Mouse (Mus musculus) gastrocnemius, adult 8-10 months (tissue): ENCODE results near the gene Ugp2. TPM values are rescaled to one million over a fixed set of nuclear protein-coding genes. Genes with fewer than 3 reads are reported as not detected.
"Not testable (repeated sequence)": the region's sequence is repeated elsewhere in the genome, so short reads cannot be mapped to it uniquely, and the experiment has no call there.

Experiments
- DNase-seq, 2 experiments: peaks; one replicate each; pipeline ENCODE4 v3.0.0; 2022; ENCODE audit warnings: low spot score in 2 of 2
- microRNA-seq: library from miRNA; unstranded; fragments of <30 nt; microRNA quantifications from one replicate; pipeline ENCODE4 v1.2.0, GENCODE M21; 2022
- total RNA-seq, 4 experiments: library from RNA; stranded (reverse); gene quantifications; 2 replicates each; pipeline ENCODE4 v1.2.4; 2022

Ugp2 gene
- total RNA-seq, 4 experiments from 2014 or later: 464 to 563 (median 508) TPM

DNA sequence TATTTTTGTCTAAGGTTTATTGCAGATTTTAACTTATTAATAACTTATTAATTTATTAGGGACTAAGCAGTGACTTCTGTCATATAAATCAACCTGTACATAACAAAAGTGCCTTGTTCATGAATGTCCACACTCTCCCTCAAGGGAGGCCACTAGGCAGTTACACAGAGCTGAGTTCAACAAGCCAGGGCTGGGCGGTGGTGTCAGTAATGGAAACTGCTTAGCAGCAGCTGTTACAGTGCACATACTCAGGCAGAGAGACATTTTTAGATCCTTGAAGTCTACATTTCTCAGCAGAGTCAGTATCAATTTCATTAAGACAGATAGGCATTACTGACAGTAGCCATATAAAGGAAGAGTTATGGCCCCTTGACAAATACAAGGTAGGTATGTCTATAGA is 33.1 kb downstream of the Ugp2 start:
- peak; percentile 37 to 40 for DNase-seq

DNA sequence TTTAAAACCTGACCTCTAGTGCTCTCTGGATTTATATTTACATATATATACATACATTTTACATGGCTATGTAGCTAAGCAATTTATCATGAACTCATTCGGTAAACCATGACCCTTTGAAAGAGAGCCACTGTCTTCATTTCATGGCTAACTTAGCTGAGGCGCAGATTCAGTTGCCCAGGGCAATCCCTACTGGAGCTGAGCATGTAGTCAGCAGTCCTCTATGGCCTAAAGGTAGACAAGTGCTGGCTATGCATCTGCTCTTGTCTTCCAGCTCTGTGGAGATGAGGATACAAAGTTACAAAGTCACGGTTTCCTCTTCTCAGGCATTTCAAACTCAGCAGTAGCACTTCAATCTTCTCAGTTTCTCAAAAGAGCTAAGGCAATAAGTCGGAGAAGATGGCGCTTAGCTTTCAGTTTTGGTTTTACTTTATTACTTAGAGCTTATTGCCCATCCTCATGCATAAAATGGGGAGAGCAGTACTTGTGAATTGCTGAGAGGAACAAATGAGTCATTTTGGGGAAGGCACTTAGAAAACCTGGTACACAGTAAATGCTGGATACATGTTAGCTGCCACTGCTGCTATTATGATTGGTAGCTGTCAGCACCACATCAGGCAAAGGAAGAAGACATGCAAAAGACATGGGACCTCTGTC is 38.2 kb downstream of the Ugp2 start:
- DNase-seq: no peak

DNA sequence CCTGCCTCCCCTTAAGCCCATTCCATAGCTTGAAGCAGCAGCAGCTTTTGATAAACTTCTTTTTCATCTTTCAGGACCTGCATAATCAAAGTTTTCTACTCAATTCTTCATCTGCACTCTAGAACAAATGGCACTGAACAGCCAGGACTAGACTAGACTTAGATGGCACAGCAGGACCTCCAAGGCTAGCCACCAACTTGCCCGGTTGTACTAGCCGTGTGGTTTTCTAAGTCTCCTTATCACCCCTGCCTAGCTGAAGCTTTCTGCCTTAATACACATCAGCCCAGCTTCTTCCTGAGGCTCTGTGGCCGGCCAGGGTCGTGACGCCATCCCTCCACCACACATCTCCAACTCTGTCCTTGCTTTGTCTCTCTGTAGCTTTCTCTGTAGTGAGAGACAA is 42.9 kb downstream of the Ugp2 start:
- no peak for DNase-seq

DNA sequence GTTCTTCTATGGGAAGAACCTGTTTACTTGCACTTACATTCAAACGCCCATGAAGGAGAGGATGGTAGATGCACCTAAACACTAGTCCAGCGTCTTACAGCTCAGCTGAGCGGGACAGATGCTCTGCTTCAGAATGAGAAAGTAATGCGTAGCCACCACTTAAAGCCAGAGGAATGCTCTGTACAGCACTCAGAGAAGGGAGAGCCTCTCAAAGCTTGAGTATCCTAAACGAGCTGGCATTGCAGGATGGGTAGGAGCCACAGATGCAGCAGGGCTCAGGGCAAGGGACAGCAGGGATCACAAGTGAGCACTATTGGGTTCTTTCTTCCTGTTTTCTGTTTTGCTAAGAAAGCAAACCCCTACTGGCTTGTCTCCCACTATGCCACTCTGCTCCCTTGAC is 43.5 kb downstream of the Ugp2 start:
- DNase-seq: no peak

DNA sequence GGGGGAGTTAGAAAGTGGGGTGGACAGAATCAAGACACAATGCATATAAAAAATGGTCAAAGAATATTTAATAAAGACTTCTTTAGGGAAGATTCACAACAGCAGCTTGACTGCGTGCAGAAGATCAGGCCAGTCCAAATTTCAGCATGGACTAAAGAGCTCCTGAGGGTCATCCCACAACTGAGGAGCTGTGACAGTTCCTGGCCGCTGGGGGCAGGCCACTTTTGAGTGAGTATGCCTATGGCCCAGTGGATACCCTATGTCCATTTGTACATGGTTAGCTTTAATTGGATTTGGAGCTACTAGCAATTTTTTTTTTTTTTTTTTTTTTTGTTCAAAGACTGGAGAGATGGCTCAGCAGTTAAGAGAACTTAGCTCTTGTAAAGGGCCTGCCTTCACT is 44.2 kb downstream of the Ugp2 start:
- no peak for DNase-seq

DNA sequence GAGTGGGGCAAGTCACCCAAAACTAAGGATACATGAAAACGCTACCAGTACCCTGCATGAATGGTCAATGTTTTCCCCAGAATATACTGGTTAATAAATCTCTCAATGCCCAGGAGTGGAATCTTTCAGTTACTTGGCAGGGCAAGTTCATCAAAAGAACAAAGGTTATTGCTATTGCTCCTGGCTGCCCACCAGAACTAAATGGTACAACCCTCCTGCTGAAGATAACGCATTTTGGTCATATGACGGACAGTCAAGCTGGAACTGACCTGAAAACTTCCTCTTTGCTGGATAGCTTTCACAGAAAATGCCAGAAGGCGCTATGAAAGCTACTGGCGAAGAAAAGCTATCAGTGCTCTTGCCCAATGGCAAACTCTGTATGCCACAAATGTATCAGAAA is 45.2 kb downstream of the Ugp2 start:
- no peak for DNase-seq

DNA sequence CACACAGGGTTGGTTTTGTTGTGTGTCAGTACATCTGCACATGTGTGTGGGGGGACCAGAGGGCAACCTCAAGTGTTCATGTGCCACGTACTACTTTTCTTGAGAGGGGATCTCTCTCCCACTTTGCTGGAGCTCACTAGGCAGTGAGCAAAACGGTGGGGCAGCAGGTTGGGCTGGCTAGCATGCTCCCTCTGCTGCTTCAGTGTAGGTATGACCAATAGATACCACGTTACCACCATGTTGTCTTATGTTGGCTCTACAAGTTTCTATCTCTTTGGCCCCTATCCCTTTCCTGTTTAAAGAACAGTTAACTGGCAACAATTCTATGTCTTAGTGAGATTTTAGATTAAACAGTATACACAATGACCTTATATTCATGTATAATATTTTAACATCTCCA is 48.7 kb downstream of the Ugp2 start:
- no peak for DNase-seq

DNA sequence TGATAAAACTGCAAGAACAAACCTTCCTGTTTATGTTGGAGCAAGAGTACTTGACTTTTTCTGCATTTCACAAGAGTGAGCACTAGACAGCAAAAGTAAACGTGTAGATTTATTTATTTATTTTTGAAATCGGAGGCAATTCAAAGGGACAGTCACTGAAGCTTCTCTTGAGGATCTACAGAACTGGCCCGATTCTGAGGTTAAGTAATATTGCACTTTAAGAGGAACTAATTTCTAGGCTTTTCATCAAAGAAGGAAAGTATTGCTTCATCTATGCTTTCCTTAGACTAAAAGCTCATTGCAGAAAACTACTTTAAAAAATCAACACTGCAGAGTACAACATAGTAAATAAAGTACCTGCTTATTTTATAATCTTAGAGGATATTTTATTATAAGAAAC is 49.4 kb downstream of the Ugp2 start:
- no peak for DNase-seq

DNA sequence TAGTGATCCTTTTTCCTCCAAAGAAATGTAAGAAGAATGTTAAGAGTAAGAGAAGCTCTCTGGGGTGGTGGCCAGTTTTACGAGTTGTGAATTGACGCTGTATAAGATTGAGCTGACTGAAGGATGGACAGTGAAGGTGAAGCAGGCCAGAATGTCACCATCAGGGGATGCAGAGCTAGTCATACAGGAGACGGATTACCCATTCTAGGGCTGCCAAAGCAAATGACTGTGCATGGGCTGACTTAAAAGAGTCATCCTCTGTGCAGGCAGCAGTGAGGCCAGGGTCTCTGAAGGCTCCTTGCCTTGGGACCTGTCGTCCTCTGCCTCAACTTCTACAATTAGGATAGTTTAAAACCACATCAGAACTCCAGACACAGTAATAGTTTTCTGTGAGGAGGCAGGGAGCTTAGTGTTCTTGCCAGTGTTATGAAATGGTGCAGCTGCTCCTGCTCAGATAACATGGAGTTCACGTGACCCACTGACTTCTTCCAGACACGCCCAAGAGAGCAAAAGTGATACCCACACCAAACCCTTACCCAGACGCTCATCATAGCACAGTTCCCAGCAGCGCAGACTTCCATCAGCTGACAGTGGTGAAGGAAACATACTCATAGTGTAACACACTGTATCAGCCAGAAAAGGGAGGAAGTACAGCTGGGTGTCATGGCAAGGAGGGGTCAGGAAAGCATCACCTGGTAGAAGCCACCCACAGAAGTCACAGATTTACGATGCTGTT is 56.9 kb downstream of the Ugp2 start:
- peak; percentile 50 to 64 for DNase-seq

DNA sequence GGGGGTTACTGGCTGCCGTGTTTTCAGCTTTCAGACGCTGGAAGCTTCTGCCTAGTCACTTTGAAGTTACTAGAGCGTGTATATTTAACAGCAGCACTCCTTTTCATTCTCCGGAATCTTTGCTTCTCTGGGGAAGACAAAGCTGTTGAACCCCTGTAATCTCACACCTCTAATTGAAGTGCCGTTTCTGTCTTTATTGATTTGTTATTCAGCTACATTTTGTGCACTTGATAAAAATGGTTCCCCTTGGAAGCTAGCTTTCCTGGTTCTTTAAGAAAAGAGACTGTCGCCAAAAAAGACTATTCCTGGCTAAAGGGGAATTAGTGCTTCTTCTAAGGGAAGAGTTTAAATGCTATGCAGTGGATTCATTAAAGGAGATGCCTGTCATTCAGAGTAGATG is 61.5 kb downstream of the Ugp2 start:
- no peak for DNase-seq

DNA sequence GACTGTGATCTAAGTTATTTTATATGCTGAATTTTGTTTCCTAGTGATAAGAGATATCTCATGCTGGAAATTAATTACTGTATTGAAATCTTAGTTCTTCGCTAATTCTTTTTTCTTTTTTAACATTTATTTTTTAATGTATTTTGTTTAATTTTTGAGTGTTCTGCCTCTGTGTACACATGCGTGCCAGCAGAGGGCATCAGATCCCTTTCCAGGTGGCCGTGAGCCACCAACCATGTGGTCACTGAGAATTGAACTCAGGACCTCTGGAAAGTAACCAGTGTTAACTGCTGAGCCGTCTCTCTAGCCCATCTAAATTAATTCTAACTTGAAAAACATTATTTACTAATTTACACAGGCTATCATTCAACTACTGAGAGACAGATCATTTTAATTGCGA is 62.9 kb downstream of the Ugp2 start:
- DNase-seq: no peak

DNA sequence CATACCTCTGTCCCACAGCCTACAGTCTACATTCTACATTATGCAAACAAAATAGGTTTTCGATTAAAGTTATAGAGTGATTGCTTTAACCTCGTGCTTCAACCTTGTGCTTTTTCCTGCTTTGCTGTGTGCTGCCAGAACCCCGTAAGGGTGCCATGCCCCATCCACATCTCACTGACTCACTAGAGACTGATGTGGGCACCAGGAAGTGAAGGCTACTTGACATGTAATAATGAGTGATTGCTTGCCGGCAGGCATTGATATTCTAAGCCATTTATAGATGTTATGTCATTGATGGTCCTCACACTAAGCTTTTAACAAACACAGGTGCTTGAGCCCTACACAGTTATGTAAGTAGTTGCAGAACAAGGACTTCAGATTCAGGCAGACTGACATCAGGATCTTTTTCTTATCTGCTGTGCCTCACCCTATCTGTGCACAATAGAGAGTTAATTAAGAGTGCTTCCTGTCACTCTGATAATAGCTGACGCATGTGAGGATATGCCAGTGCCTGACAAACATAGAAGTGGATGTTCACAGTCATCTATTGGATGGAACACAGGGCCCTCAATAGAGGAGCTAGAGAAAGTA is 63.8 kb downstream of the Ugp2 start:
- no peak for DNase-seq

DNA sequence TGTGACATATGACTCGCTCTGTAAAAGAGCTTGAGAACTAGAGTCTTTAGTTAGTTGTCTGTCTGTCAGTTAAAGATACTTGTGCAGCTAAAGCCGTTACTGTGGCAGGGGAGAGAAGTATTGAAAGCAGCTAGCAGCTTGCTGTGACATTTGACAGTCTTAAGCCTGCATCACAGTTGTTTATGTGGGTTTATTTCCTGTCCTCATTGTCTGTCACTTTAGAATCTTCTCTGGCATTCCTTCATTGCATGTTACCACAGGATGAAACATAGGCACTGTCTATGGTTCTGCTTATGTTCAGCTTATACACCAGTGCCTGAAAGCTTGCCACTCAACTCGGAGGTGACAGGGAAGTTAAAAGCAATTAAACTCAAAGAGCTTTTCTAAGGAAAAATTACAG is 67.4 kb downstream of the Ugp2 start:
- no peak for DNase-seq

DNA sequence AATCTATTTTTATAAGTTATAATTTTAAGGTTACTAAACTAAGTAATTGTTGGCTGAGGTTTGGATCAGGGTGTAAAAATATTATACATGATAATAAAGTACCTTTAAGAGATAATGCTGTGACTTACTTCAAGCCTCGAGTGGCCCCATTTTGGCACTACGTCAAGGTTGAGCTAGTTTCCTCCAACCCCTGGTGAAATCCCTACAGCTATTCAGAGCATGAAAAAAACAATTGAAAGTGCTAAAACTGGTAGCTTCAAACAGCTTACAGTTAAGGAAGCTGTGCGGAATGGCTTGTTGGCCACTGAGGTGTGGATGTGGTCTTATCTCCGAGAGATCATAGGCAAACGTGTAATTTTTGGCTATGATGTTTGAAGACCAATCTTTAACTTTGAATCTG is 75.5 kb downstream of the Ugp2 start:
- no peak for DNase-seq

DNA sequence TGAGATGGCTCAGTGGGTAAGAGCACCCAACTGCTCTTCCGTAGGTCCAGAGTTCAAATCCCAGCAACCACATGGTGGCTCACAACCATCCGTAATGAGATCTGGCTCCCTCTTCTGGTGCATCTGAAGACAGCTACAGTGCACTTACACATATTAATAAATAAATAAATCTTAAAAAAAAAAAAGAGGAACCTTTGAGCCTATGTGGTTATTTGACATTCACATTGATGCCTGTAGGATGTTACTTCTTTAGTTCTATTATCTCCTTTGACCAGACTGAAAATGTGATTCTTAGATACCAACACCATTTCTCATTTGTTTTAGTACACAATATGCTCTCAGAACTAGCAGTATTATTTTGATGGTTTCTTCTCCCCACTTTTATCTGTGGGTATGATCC is 82.8 kb downstream of the Ugp2 start:
- DNase-seq: not testable (repeated sequence)

DNA sequence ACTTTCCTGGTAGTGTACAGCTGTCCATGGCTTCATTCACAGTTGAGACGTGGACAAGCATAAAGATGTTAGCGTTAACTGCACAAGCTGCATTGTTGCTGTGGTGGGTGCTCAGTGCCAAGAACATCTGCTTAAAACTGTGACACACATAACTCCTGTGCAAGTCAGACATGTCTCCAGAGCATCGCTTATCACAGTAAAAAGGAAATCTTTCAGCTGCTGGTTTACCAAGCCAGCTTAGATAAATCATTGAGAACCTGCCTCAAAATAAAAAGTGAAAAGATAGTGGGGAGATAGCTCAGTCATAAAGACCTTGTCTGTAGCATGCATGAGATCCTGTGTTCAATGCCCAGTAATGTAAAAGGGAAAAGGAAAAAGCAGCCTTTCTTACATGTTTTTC is 84.6 kb downstream of the Ugp2 start:
- no peak for DNase-seq

DNA sequence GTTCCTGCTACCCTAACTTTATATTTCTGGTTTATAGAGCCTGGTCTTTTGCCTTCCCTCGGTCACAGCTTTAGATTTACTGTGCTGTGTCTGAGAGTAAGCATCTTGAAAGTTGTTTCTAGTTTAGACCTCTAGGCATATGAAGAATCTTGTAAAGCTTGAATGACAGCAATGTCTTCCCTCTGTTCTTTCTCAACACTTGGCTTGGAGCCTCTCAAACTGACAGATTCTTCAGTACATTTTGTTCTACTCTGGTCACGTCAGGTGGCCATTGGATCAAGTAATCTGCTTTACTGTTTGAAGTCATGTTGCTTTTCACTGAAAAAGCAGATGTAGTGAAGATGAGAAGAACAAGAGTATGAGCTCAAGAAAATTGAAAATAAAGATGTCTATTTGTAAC is 94.8 kb downstream of the Ugp2 start:
- no peak for DNase-seq

Small RNA genes lying within 50 kb of the gene (microRNA-seq; reads per million reads assigned to microRNA genes)
- gene Mir1933: not detected

Other genes starting within 250 kb of the Ugp2 start
- 10 to 100 TPM; 18.8 to 26.2 (median 22.8) TPM for gene Vps54, start 131.9 kb downstream of the Ugp2 start, total RNA-seq
- gene Wdpcp, start 201.0 kb upstream of the Ugp2 start, total RNA-seq: 1 to 10 TPM; 2.0 to 2.6 (median 2.2) TPM
- 100 to 1,000 TPM; 543 to 687 (median 612) TPM for gene Mdh1, start 201.2 kb upstream of the Ugp2 start, total RNA-seq